ENCODE assay signal across 17 mouse cellular contexts in genomic region chr12:49372170-49372569, GRCm38 (mm10). TPM values are rescaled to one million over a fixed set of nuclear protein-coding genes. Genes with fewer than 3 reads are reported as not detected.
A peak's percentile ranks its signal among the peaks of the same experiment; 100 is the strongest.
DNase-seq lines count a peak whose midpoint lies in the region; ATAC-seq and TF ChIP-seq lines count a peak whose summit lies in the region.
"Had no signal": no experiment of that assay in that cellular context is flagged by ENCODE, and none has a peak within 500 bp of the region (broad histone marks: within the 10 kb centered on the region; RNA-seq: fewer than 3 reads in every experiment).

No protein-coding gene starts in this region.

- ATAC-seq in kidney, postnatal 0 days (replicated peaks; ENCODE audit: low FRiP score, low read depth): no peak
- ATAC-seq in midbrain, postnatal 0 days (ENCODE audit: low FRiP score): no peak
- no peak for ATAC-seq in midbrain, embryonic 16.5 days
- ATAC-seq: Patski had no signal

- H3K4me1 ChIP-seq in kidney, postnatal 0 days (replicated peaks; ENCODE audit: insufficient read depth, low read length): no peaks in the 10 kb centered on the region
- no peaks in the 10 kb centered on the region for H3K4me1 ChIP-seq in midbrain, postnatal 0 days (ENCODE audit: insufficient read depth, low read length)
- H3K4me1 ChIP-seq in midbrain, embryonic 16.5 days (ENCODE audit: control insufficient read depth, insufficient read depth, low read length): peaks cover 4% of the 10 kb centered on the region

- no peak overlapping the region for H3K27ac ChIP-seq in kidney, postnatal 0 days
- H3K27ac ChIP-seq in midbrain, postnatal 0 days (ENCODE audit: low read depth, low read length): no peak overlapping the region
- no peak overlapping the region for H3K27ac ChIP-seq in midbrain, embryonic 16.5 days (ENCODE audit: low read length)

- DNase-seq in cerebellum, postnatal 14 days: peak; percentile 49 to 52
- no peak for DNase-seq in cerebellum, adult 9-10 months
- peak; percentile 70 for DNase-seq in kidney, postnatal 0 days (ENCODE audit: low spot score)
- DNase-seq in kidney, postnatal 4 days: no peak
- peak; percentile 82 for DNase-seq in midbrain, postnatal 0 days (ENCODE audit: low spot score)
- DNase-seq in adrenal gland, adult 8-10 months: no peak
- DNase-seq in neural tube, embryonic 10.5 days (ENCODE audit: extremely low spot score, low spot score): no peak
- DNase-seq: adrenal gland, postnatal 10 days; B cell, adult 2 months; cerebellum, adult 11 months; gastrocnemius, postnatal 14 days; kidney, adult 2 months; thymus, adult 2 months had no signal

- H3K4me3 ChIP-seq in kidney, postnatal 0 days (replicated peaks; ENCODE audit: low read depth, low read length): no peak overlapping the region
- no peak overlapping the region for H3K4me3 ChIP-seq in midbrain, postnatal 0 days (ENCODE audit: low read depth, low read length)
- no peak overlapping the region for H3K4me3 ChIP-seq in midbrain, embryonic 16.5 days (ENCODE audit: low read depth, low read length)

- no peak overlapping the region for H3K4me2 ChIP-seq in kidney, postnatal 0 days (ENCODE audit: low read length)
- no peak overlapping the region for H3K4me2 ChIP-seq in midbrain, postnatal 0 days (ENCODE audit: low read depth, low read length, poor library complexity, severe bottlenecking)
- no peak overlapping the region for H3K4me2 ChIP-seq in midbrain, embryonic 16.5 days (ENCODE audit: low read length)

- no peak overlapping the region for H3K9ac ChIP-seq in kidney, postnatal 0 days (ENCODE audit: low read depth, low read length)
- H3K9ac ChIP-seq in midbrain, postnatal 0 days (replicated peaks; ENCODE audit: low read length, poor library complexity, severe bottlenecking): no peak overlapping the region
- H3K9ac ChIP-seq in midbrain, embryonic 16.5 days (ENCODE audit: low read depth, low read length): no peak overlapping the region

- peaks cover 54% of the 10 kb centered on the region for H3K27me3 ChIP-seq in kidney, postnatal 0 days (ENCODE audit: insufficient read depth, low read length)
- H3K27me3 ChIP-seq in midbrain, postnatal 0 days (ENCODE audit: insufficient read depth, low read length): peaks cover 44% of the 10 kb centered on the region
- H3K27me3 ChIP-seq in midbrain, embryonic 16.5 days (ENCODE audit: control insufficient read depth, insufficient read depth, low read depth, low read length): peaks cover 43% of the 10 kb centered on the region

- H3K9me3 ChIP-seq in kidney, postnatal 0 days (replicated peaks; ENCODE audit: low read length): no peaks in the 10 kb centered on the region
- H3K9me3 ChIP-seq in midbrain, postnatal 0 days (ENCODE audit: low read length): no peaks in the 10 kb centered on the region
- H3K9me3 ChIP-seq in midbrain, embryonic 16.5 days (replicated peaks; ENCODE audit: control insufficient read depth, low read length, poor library complexity, severe bottlenecking): no peaks in the 10 kb centered on the region

- no peaks in the 10 kb centered on the region for H3K36me3 ChIP-seq in kidney, postnatal 0 days (ENCODE audit: insufficient read depth, low read length)
- H3K36me3 ChIP-seq in midbrain, postnatal 0 days (ENCODE audit: insufficient read depth, low read length): no peaks in the 10 kb centered on the region
- no peaks in the 10 kb centered on the region for H3K36me3 ChIP-seq in midbrain, embryonic 16.5 days (ENCODE audit: control insufficient read depth, insufficient read depth, low read length)

- TF ChIP-seq CTCF in kidney, postnatal 0 days (IDR thresholded peaks at IDR 0.05; ENCODE audit: low read depth): peak; percentile 64
- peak; percentile 79 for TF ChIP-seq CTCF in midbrain, postnatal 0 days (IDR thresholded peaks at IDR 0.05)

RNA-seq across cellular contexts. Expression of gene Foxg1, which starts 10.3 kb away (rescaled TPM):
- not detected in 2 replicates for polyA plus RNA-seq in kidney, postnatal 0 days (2015; fragmentation: Nextera tagmentation; extraction: Ambion mirVana)
- 0.05 and 1.4 TPM in 2 replicates for total RNA-seq in midbrain, postnatal 0 days (2014; rRNA removed)
- polyA plus RNA-seq in midbrain, postnatal 0 days (2015; fragmentation: Nextera tagmentation; extraction: Ambion mirVana): 0.15 and 0.77 TPM in 2 replicates
- polyA plus RNA-seq in midbrain, embryonic 16.5 days (2015; fragmentation: Nextera tagmentation; extraction: Ambion mirVana): 1.7 and 2.5 TPM in 2 replicates
- total RNA-seq in adrenal gland, adult 8-10 months (2022): not detected
- total RNA-seq: gastrocnemius, postnatal 14 days; heart, postnatal 25 days had no signal
- polyA plus RNA-seq: kidney, adult 2 months; liver, embryonic 16.5 days; Patski had no signal

RNA-seq across cellular contexts. Expression of gene Gm43517, which starts 12.8 kb away (rescaled TPM):
- polyA plus RNA-seq in kidney, postnatal 0 days (2015; fragmentation: Nextera tagmentation; extraction: Ambion mirVana): not detected in 2 replicates
- total RNA-seq in midbrain, postnatal 0 days (2014; rRNA removed): 0.27 TPM in 1 of 2 replicates, not detected in the other
- polyA plus RNA-seq in midbrain, postnatal 0 days (2015; fragmentation: Nextera tagmentation; extraction: Ambion mirVana): not detected in 2 replicates
- polyA plus RNA-seq in midbrain, embryonic 16.5 days (2015; fragmentation: Nextera tagmentation; extraction: Ambion mirVana): 0.10 TPM in 1 of 2 replicates, not detected in the other
- not detected for total RNA-seq in adrenal gland, adult 8-10 months (2022)
- total RNA-seq: gastrocnemius, postnatal 14 days; heart, postnatal 25 days had no signal
- polyA plus RNA-seq: kidney, adult 2 months; liver, embryonic 16.5 days; Patski had no signal

Comparison
In these comparisons a context has a peak if more than half of its experiments do, and no peak if none do; other contexts are left out.
1. DNase-seq: peak in cerebellum, postnatal 14 days (2 of 2), kidney, postnatal 0 days (single experiment) and midbrain, postnatal 0 days (single experiment); none in cerebellum, adult 9-10 months (single experiment), kidney, postnatal 4 days (0 of 2), adrenal gland, adult 8-10 months (single experiment) and neural tube, embryonic 10.5 days (single experiment).